In genomic region chr3:101274794-101275193, GRCm38 (mm10) we compare ENCODE assay signal across 21 mouse cellular contexts. TPM values are rescaled to one million over a fixed set of nuclear protein-coding genes. Genes with fewer than 3 reads are reported as not detected.
DNase-seq lines count a peak whose midpoint lies in the region; ATAC-seq lines count a peak whose summit lies in the region.
"Had no signal": no experiment of that assay in that cellular context is flagged by ENCODE, and none has a peak within 500 bp of the region (broad histone marks: within the 10 kb centered on the region; RNA-seq: fewer than 3 reads in every experiment).

No protein-coding gene starts in this region.

- H3K36me3 ChIP-seq in splenic B cell, adult 2 months (ENCODE audit: control insufficient read depth, insufficient read depth, low read length, poor library complexity, severe bottlenecking), result peaks cover 23% of the 10 kb centered on the region
- H3K36me3 ChIP-seq in kidney, embryonic 16.5 days (ENCODE audit: insufficient read depth, low read length), result no peaks in the 10 kb centered on the region
- H3K36me3 ChIP-seq: embryonic facial prominence, embryonic 10.5 days; heart, embryonic 12.5 days; hindbrain, embryonic 13.5 days had no signal

- no peaks in the 10 kb centered on the region for H3K9me3 ChIP-seq in kidney, embryonic 16.5 days (ENCODE audit: low read length)
- H3K9me3 ChIP-seq: embryonic facial prominence, embryonic 10.5 days; hindbrain, embryonic 13.5 days had no signal

- no peak overlapping the region for H3K4me3 ChIP-seq in kidney, embryonic 16.5 days (ENCODE audit: low read length)
- H3K4me3 ChIP-seq: embryonic facial prominence, embryonic 10.5 days; erythroblast, embryonic 14.5 days; heart, embryonic 12.5 days; hindbrain, embryonic 13.5 days had no signal

- H3K4me2 ChIP-seq in kidney, embryonic 16.5 days (replicated peaks; ENCODE audit: low read depth, low read length), result no peak overlapping the region
- H3K4me2 ChIP-seq: heart, embryonic 12.5 days; hindbrain, embryonic 13.5 days; liver, embryonic 11.5 days; lung, embryonic 14.5 days had no signal

- no peak overlapping the region for H3K9ac ChIP-seq in kidney, embryonic 16.5 days (replicated peaks; ENCODE audit: low read length)
- H3K9ac ChIP-seq: heart, embryonic 12.5 days; hindbrain, embryonic 13.5 days; lung, embryonic 14.5 days had no signal

- H3K27me3 ChIP-seq in splenic B cell, adult 2 months (ENCODE audit: control insufficient read depth, insufficient read depth, low read length, poor library complexity, severe bottlenecking), result no peaks in the 10 kb centered on the region
- H3K27me3 ChIP-seq in kidney, embryonic 16.5 days (ENCODE audit: insufficient read depth, low read length), result no peaks in the 10 kb centered on the region
- H3K27me3 ChIP-seq: heart, embryonic 12.5 days; hindbrain, embryonic 13.5 days had no signal

- DNase-seq in 416B (ENCODE audit: low read depth), result peak; percentile 69
- peak; percentile 72 for DNase-seq in B cell, adult 2 months
- DNase-seq in splenic B cell, adult 2 months (ENCODE audit: low read depth, low spot score), result peak; percentile 77
- no peak for DNase-seq in kidney, postnatal 10 days
- DNase-seq in cerebellum, adult 8-10 months, result no peak
- no peak for DNase-seq in gastrocnemius, postnatal 4 days (ENCODE audit: low spot score in 2 of 2)
- DNase-seq: adrenal gland, adult 2 months; cerebellum, adult 11-12 months; gastrocnemius, postnatal 25 days; kidney, postnatal 4 days; lung, embryonic 14.5 days had no signal

- H3K4me1 ChIP-seq in kidney, embryonic 16.5 days (ENCODE audit: insufficient read depth, low read length), result no peaks in the 10 kb centered on the region

- no peak overlapping the region for H3K27ac ChIP-seq in kidney, embryonic 16.5 days (ENCODE audit: low read length)
- H3K27ac ChIP-seq: embryonic facial prominence, embryonic 10.5 days; hindbrain, embryonic 13.5 days had no signal

- WGBS in kidney, embryonic 16.5 days, result 89% methylated on average over 3 of the region's 3 CpGs

- peak; percentile 64 for ATAC-seq in granulocyte monocyte progenitor cell, adult 5-6 weeks (replicated peaks; ENCODE audit: poor library complexity, severe bottlenecking)
- ATAC-seq in kidney, embryonic 16.5 days (ENCODE audit: low FRiP score, low TSS enrichment), result no peak

RNA-seq across cellular contexts. Expression of gene Cd2, which starts 12.9 kb away (rescaled TPM):
- total RNA-seq in granulocyte monocyte progenitor cell, adult 5-6 weeks (2014; fragmentation: Nextera tagmentation), result not detected in 2 replicates
- not detected in 2 replicates for total RNA-seq in granulocyte monocyte progenitor cell, adult 5-6 weeks (2017)
- 0.22 TPM in 1 of 2 replicates, not detected in the other for polyA plus RNA-seq in kidney, embryonic 16.5 days (2015; fragmentation: Nextera tagmentation; extraction: Ambion mirVana)
- under 1 TPM in 1 of 2 experiments, not detected in 1; 0.47 TPM for total RNA-seq in gastrocnemius, postnatal 4 days (2021)
- total RNA-seq: layer of hippocampus, postnatal 25 days; left cerebral cortex, postnatal 36 days had no signal
- polyA plus RNA-seq: brain, embryonic 14.5 days; embryonic facial prominence, embryonic 10.5 days; erythroblast, embryonic 14.5 days; heart, embryonic 12.5 days; hindbrain, embryonic 13.5 days; liver, embryonic 11.5 days had no signal

Comparison
In these comparisons a context has a peak if more than half of its experiments do, and no peak if none do; other contexts are left out.
1. DNase-seq: peak in 416B (single experiment), B cell, adult 2 months (2 of 2) and splenic B cell, adult 2 months (single experiment); none in kidney, postnatal 10 days (single experiment), cerebellum, adult 8-10 months (single experiment) and gastrocnemius, postnatal 4 days (0 of 2).